Comparison of ENCODE assay signal across 9 mouse cellular contexts in genomic region chr11:69998567-69999491, GRCm38 (mm10). TPM values are rescaled to one million over a fixed set of nuclear protein-coding genes. Genes with fewer than 3 reads are reported as not detected.
A peak's percentile ranks its signal among the peaks of the same experiment; 100 is the strongest.
DNase-seq lines count a peak whose midpoint lies in the region; ATAC-seq and TF ChIP-seq lines count a peak whose summit lies in the region.
"Had no signal": no experiment of that assay in that cellular context is flagged by ENCODE, and none has a peak within 500 bp of the region (broad histone marks: within the 10 kb centered on the region; RNA-seq: fewer than 3 reads in every experiment).

No protein-coding gene starts in this region.

- H3K9ac ChIP-seq in heart, embryonic 15.5 days: no peak overlapping the region
- no peak overlapping the region for H3K9ac ChIP-seq in CH12.LX (ENCODE audit: insufficient read depth, low read depth)
- H3K9ac ChIP-seq in limb, embryonic 12.5 days (replicated peaks): no peak overlapping the region
- no peak overlapping the region for H3K9ac ChIP-seq in intestine, embryonic 15.5 days

- no peak for DNase-seq in heart, postnatal 4 days
- DNase-seq in CH12.LX (ENCODE audit: extremely low read depth) (peak; percentile 53), ZHBTc4 (ENCODE audit: low read depth, low spot score) (peak; percentile 33)
- no peak for DNase-seq in frontal cortex, postnatal 10 days (ENCODE audit: low spot score in 2 of 2)
- DNase-seq in frontal cortex, postnatal 25 days (ENCODE audit: low spot score in 2 of 2): no peak
- DNase-seq: right cerebral cortex, adult 18-20 months had no signal

- H3K36me3 ChIP-seq in heart, embryonic 15.5 days: peaks cover 28% of the 10 kb centered on the region
- H3K36me3 ChIP-seq in CH12.LX (replicated peaks in 1 of 2; ENCODE audit: control insufficient read depth in 1 of 2, insufficient read depth in 1 of 2, low read length in 1 of 2): peaks cover 36 to 59% of the 10 kb centered on the region in 2 experiments
- peaks cover 37% of the 10 kb centered on the region for H3K36me3 ChIP-seq in limb, embryonic 12.5 days
- peaks cover 24% of the 10 kb centered on the region for H3K36me3 ChIP-seq in intestine, embryonic 15.5 days

- in situ Hi-C loops in CH12.LX (cut with MboI; ENCODE audit: low pct_ligation_motif_present, low pct_unique_long_range_greater_than_20kb, low sequenced_read_pairs): no loop called here

- no peak for TF ChIP-seq POLR2A in CH12.LX (IDR thresholded peaks at IDR 0.05; ENCODE audit: low read depth, low read length)

- no peak overlapping the region for H3K27ac ChIP-seq in heart, embryonic 15.5 days
- H3K27ac ChIP-seq in CH12.LX (ENCODE audit: insufficient read depth, low read depth): peak overlapping the region; percentile 17
- H3K27ac ChIP-seq in limb, embryonic 12.5 days: 0 out of 2 replicates have a peak overlapping the region, but pooled peaks have one; percentile 99
- no peak overlapping the region for H3K27ac ChIP-seq in intestine, embryonic 15.5 days

- ATAC-seq in heart, embryonic 15.5 days (replicated peaks; ENCODE audit: insufficient number of reproducible peaks, insufficient read depth, low FRiP score, low read depth): no peak
- no peak for ATAC-seq in limb, embryonic 12.5 days (ENCODE audit: insufficient number of reproducible peaks, insufficient read depth, low FRiP score, low TSS enrichment, low read depth)
- ATAC-seq in intestine, embryonic 15.5 days: no peak

- 88% methylated on average over 27 of the region's 27 CpGs for WGBS in heart, embryonic 15.5 days
- 89% methylated on average over 27 of the region's 27 CpGs for WGBS in limb, embryonic 12.5 days
- 91% methylated on average over 27 of the region's 27 CpGs for WGBS in intestine, embryonic 15.5 days

- peak in 1 of 2 experiments; percentile 52; a peak in 2 of 4 replicates for TF ChIP-seq CTCF in CH12.LX (conservative IDR thresholded peaks at IDR 0.05 in 1 of 2, IDR thresholded peaks at IDR 0.05 in 1 of 2; ENCODE audit: low read depth in 2 of 2, low read length in 2 of 2)

- dilution Hi-C loops in CH12.LX (cut with MboI; ENCODE audit: extremely low pct_ligation_motif_present, extremely low pct_unique_long_range_greater_than_20kb, low sequenced_read_pairs): no loop called here

- no peak overlapping the region for H3K4me2 ChIP-seq in heart, embryonic 15.5 days
- no peak overlapping the region for H3K4me2 ChIP-seq in CH12.LX (ENCODE audit: insufficient read depth, low read depth, poor library complexity, severe bottlenecking)
- no peak overlapping the region for H3K4me2 ChIP-seq in limb, embryonic 12.5 days
- H3K4me2 ChIP-seq in intestine, embryonic 15.5 days (replicated peaks): no peak overlapping the region

- H3K79me2 ChIP-seq in CH12.LX (replicated peaks; ENCODE audit: control insufficient read depth, extremely low read depth, insufficient read depth, poor library complexity, severe bottlenecking): peaks cover 56% of the 10 kb centered on the region

- no peak; the same call in 1 of the 2 replicates for TF ChIP-seq RAD21 in CH12.LX (IDR thresholded peaks at IDR 0.05; ENCODE audit: low read depth, low read length)

- H3K27me3 ChIP-seq in heart, embryonic 15.5 days: no peaks in the 10 kb centered on the region
- H3K27me3 ChIP-seq in CH12.LX (replicated peaks): no peaks in the 10 kb centered on the region
- H3K27me3 ChIP-seq in limb, embryonic 12.5 days: no peaks in the 10 kb centered on the region
- no peaks in the 10 kb centered on the region for H3K27me3 ChIP-seq in intestine, embryonic 15.5 days (replicated peaks)

- no peak for TF ChIP-seq EP300 in CH12.LX (IDR thresholded peaks at IDR 0.05; ENCODE audit: low read length)

- H3K9me3 ChIP-seq in heart, embryonic 15.5 days (replicated peaks): no peaks in the 10 kb centered on the region
- no peaks in the 10 kb centered on the region for H3K9me3 ChIP-seq in CH12.LX (replicated peaks; ENCODE audit: low read length)
- H3K9me3 ChIP-seq in limb, embryonic 12.5 days: no peaks in the 10 kb centered on the region
- H3K9me3 ChIP-seq in intestine, embryonic 15.5 days: no peaks in the 10 kb centered on the region

- H3K4me3 ChIP-seq in heart, embryonic 15.5 days: 0 out of 2 replicates have a peak overlapping the region, but pooled peaks have one; percentile 96
- no peak overlapping the region for H3K4me3 ChIP-seq in CH12.LX (replicated peaks in 1 of 3; ENCODE audit: low read depth in 2 of 3, low read length in 2 of 3, poor library complexity in 1 of 3)
- H3K4me3 ChIP-seq in limb, embryonic 12.5 days (replicated peaks): peak overlapping the region; percentile 92; the same call in 1 of the 2 replicates
- no peak overlapping the region for H3K4me3 ChIP-seq in intestine, embryonic 15.5 days (replicated peaks)

- H3K4me1 ChIP-seq in heart, embryonic 15.5 days (replicated peaks): peaks cover 56% of the 10 kb centered on the region
- peaks cover 13 to 70% of the 10 kb centered on the region in 2 experiments; a peak in 3 of 4 replicates for H3K4me1 ChIP-seq in CH12.LX (ENCODE audit: control insufficient read depth in 1 of 2, insufficient read depth in 2 of 2)
- peaks cover 49% of the 10 kb centered on the region for H3K4me1 ChIP-seq in limb, embryonic 12.5 days (replicated peaks)
- H3K4me1 ChIP-seq in intestine, embryonic 15.5 days (replicated peaks): peaks cover 37% of the 10 kb centered on the region

TF ChIP-seq in CH12.LX, 34 proteins besides CTCF, POLR2A, EP300 and RAD21:
- no peak for TF ChIP-seq MAZ (IDR thresholded peaks at IDR 0.05; ENCODE audit: low read depth, low read length)
- no peak for TF ChIP-seq JUND (conservative IDR thresholded peaks at IDR 0.05; ENCODE audit: low read depth, low read length)
- no peak for TF ChIP-seq HCFC1 (IDR thresholded peaks at IDR 0.05; ENCODE audit: low read depth, low read length)
- no peak for TF ChIP-seq NELFE (IDR thresholded peaks at IDR 0.05; ENCODE audit: low read depth, low read length)
- TF ChIP-seq PAX5 (IDR thresholded peaks at IDR 0.05; ENCODE audit: low read length): no peak
- no peak for TF ChIP-seq JUN (IDR thresholded peaks at IDR 0.05; ENCODE audit: insufficient read depth, low read depth, low read length)
- no peak for TF ChIP-seq MAFK (IDR thresholded peaks at IDR 0.05; ENCODE audit: insufficient replicate concordance, low read length)
- TF ChIP-seq SMC3 (IDR thresholded peaks at IDR 0.05; ENCODE audit: low read depth, low read length): no peak; the same call in 1 of the 2 replicates

RNA-seq across cellular contexts. Expression of gene Dvl2, which starts 1.6 kb away (rescaled TPM):
- polyA plus RNA-seq in heart, embryonic 15.5 days (2015; fragmentation: Nextera tagmentation; extraction: Ambion mirVana): 17.4 and 24.8 TPM in 2 replicates
- total RNA-seq in heart, postnatal 4 days (2021): 10 to 100 TPM; 13.1 to 14.0 TPM
- total RNA-seq in CH12.LX (2012; rRNA removed) (27.3 and 30.6 TPM in 2 replicates), CH12.LX (2014; rRNA removed) (15.1 and 15.7 TPM in 2 replicates)
- polyA plus RNA-seq in CH12.LX (2012; ENCODE audit: insufficient read length, low read depth): 25.3 and 27.1 TPM in 2 replicates
- 69.4 and 69.5 TPM in 2 replicates for polyA plus RNA-seq in limb, embryonic 12.5 days (2016; fragmentation: Nextera tagmentation; extraction: Ambion mirVana)
- 30.5 and 31.8 TPM in 2 replicates for polyA plus RNA-seq in intestine, embryonic 15.5 days (2015; fragmentation: Nextera tagmentation; extraction: Ambion mirVana)

RNA-seq across cellular contexts. Expression of gene Phf23, which starts 3.3 kb away (rescaled TPM):
- polyA plus RNA-seq in heart, embryonic 15.5 days (2015; fragmentation: Nextera tagmentation; extraction: Ambion mirVana): 38.4 and 42.4 TPM in 2 replicates
- 10 to 100 TPM; 25.0 to 30.3 TPM for total RNA-seq in heart, postnatal 4 days (2021)
- total RNA-seq in CH12.LX (2012; rRNA removed): 67.2 and 81.8 TPM in 2 replicates
- 65.2 and 69.0 TPM in 2 replicates for total RNA-seq in CH12.LX (2014; rRNA removed)
- 93.2 and 99.8 TPM in 2 replicates for polyA plus RNA-seq in CH12.LX (2012; ENCODE audit: insufficient read length, low read depth)
- 102 and 108 TPM in 2 replicates for polyA plus RNA-seq in limb, embryonic 12.5 days (2016; fragmentation: Nextera tagmentation; extraction: Ambion mirVana)
- polyA plus RNA-seq in intestine, embryonic 15.5 days (2015; fragmentation: Nextera tagmentation; extraction: Ambion mirVana): 58.6 and 61.3 TPM in 2 replicates

RNA-seq across cellular contexts. Expression of gene Gabarap, which starts 7.9 kb away (rescaled TPM):
- 402 and 455 TPM in 2 replicates for polyA plus RNA-seq in heart, embryonic 15.5 days (2015; fragmentation: Nextera tagmentation; extraction: Ambion mirVana)
- 100 to 1,000 TPM; 271 TPM for total RNA-seq in heart, postnatal 4 days (2021)
- total RNA-seq in CH12.LX (2012; rRNA removed): 182 and 189 TPM in 2 replicates
- total RNA-seq in CH12.LX (2014; rRNA removed): 187 and 213 TPM in 2 replicates
- 352 and 386 TPM in 2 replicates for polyA plus RNA-seq in CH12.LX (2012; ENCODE audit: insufficient read length, low read depth)
- 398 and 426 TPM in 2 replicates for polyA plus RNA-seq in limb, embryonic 12.5 days (2016; fragmentation: Nextera tagmentation; extraction: Ambion mirVana)
- 529 and 559 TPM in 2 replicates for polyA plus RNA-seq in intestine, embryonic 15.5 days (2015; fragmentation: Nextera tagmentation; extraction: Ambion mirVana)

RNA-seq across cellular contexts. Expression of gene Acadvl, which starts 16.4 kb away (rescaled TPM):
- 200 and 235 TPM in 2 replicates for polyA plus RNA-seq in heart, embryonic 15.5 days (2015; fragmentation: Nextera tagmentation; extraction: Ambion mirVana)
- total RNA-seq in heart, postnatal 4 days (2021): 100 to 1,000 TPM; 862 to 957 TPM
- total RNA-seq in CH12.LX (2012; rRNA removed) (137 and 148 TPM in 2 replicates), CH12.LX (2014; rRNA removed) (81.8 and 86.6 TPM in 2 replicates)
- 76.9 and 86.4 TPM in 2 replicates for polyA plus RNA-seq in CH12.LX (2012; ENCODE audit: insufficient read length, low read depth)
- 65.9 and 67.1 TPM in 2 replicates for polyA plus RNA-seq in limb, embryonic 12.5 days (2016; fragmentation: Nextera tagmentation; extraction: Ambion mirVana)
- 114 and 128 TPM in 2 replicates for polyA plus RNA-seq in intestine, embryonic 15.5 days (2015; fragmentation: Nextera tagmentation; extraction: Ambion mirVana)

RNA-seq across cellular contexts. Expression of gene Elp5, which starts 16.5 kb away (rescaled TPM):
- polyA plus RNA-seq in heart, embryonic 15.5 days (2015; fragmentation: Nextera tagmentation; extraction: Ambion mirVana): 97.8 and 99.6 TPM in 2 replicates
- total RNA-seq in heart, postnatal 4 days (2021): 10 to 100 TPM; 63.1 to 64.6 TPM
- total RNA-seq in CH12.LX (2012; rRNA removed) (95.9 and 115 TPM in 2 replicates), CH12.LX (2014; rRNA removed) (111 and 119 TPM in 2 replicates)
- polyA plus RNA-seq in CH12.LX (2012; ENCODE audit: insufficient read length, low read depth): 177 and 182 TPM in 2 replicates
- 124 and 126 TPM in 2 replicates for polyA plus RNA-seq in limb, embryonic 12.5 days (2016; fragmentation: Nextera tagmentation; extraction: Ambion mirVana)
- polyA plus RNA-seq in intestine, embryonic 15.5 days (2015; fragmentation: Nextera tagmentation; extraction: Ambion mirVana): 102 and 105 TPM in 2 replicates

Comparison
In these comparisons a context has a peak if more than half of its experiments do, and no peak if none do; other contexts are left out.
1. H3K27ac ChIP-seq: peak in CH12.LX (single experiment) and limb, embryonic 12.5 days (single experiment); none in heart, embryonic 15.5 days (single experiment) and intestine, embryonic 15.5 days (single experiment).
2. H3K4me3 ChIP-seq: peak in heart, embryonic 15.5 days (single experiment) and limb, embryonic 12.5 days (single experiment); none in CH12.LX (0 of 3) and intestine, embryonic 15.5 days (single experiment).
3. DNase-seq: peak in CH12.LX (single experiment) and ZHBTc4 (single experiment); none in heart, postnatal 4 days (single experiment), frontal cortex, postnatal 10 days (0 of 2) and frontal cortex, postnatal 25 days (0 of 2).